Mouse (Mus musculus) brain, embryonic 14.5 days (tissue): ENCODE results near the gene Speer2. TPM values are rescaled to one million over a fixed set of nuclear protein-coding genes. Genes with fewer than 3 reads are reported as not detected.

Experiments used
- DNase-seq: peaks from one replicate; pipeline ENCODE4 v3.0.0-alpha.2; 2011; ENCODE audit warnings: low read depth
- CTCF ChIP-seq: fragments of 200-500 bp; IDR thresholded peaks from 2 replicates; pipeline ENCODE4 v1.5.1; 2012; ENCODE audit warnings: inconsistent platforms, mild to moderate bottlenecking, moderate library complexity, borderline replicate concordance; ENCODE audit not compliant: insufficient read depth, insufficient read length; ENCODE audit errors: extremely low read depth
- POLR2A ChIP-seq: fragments of 200-500 bp; IDR thresholded peaks from 2 replicates; pipeline ENCODE4 v1.6.1; 2012; ENCODE audit warnings: mild to moderate bottlenecking, inconsistent platforms, borderline replicate concordance; ENCODE audit not compliant: poor library complexity, insufficient read depth, insufficient read length, severe bottlenecking; ENCODE audit errors: extremely low read depth
- polyA plus RNA-seq: library from polyadenylated mRNA; depleted of rRNA; stranded (reverse); fragments of >200 nt; gene quantifications from 2 replicates; pipeline ENCODE4 v1.2.3, GENCODE M21; 2012; rRNA removed

The Speer2 gene
- not detected in 2 replicates for polyA plus RNA-seq

DNA sequence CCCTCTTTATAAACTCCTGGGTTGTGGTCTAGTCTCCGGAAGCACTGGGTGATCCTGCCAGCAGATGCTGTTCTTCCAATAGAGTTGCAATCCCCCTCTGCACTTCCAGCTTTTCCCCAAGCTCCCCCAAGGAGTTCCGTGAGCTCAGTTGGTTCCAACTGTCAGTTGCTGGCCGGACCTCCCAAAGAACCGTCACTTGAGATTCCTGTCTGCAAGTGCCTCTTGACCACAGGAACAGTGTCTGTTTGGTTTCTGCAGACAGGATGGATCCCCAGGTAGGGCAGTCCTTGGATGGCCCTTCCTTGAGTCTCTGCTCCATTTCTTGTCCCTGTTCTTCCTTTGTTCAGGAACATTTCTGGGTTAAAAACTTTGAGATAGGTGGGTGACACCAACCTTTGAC lies at the start of gene Speer2:
TSS of gene Speer2 (minus strand) at position 101 of the 400 bp plus-strand sequence.
- no peak for DNase-seq
- no peak for TF ChIP-seq CTCF
- TF ChIP-seq POLR2A: no peak

- DNase-seq: no peak
- no peak for TF ChIP-seq CTCF
- TF ChIP-seq POLR2A: no peak
These were observed 40.8 kb upstream of the Speer2 start for GRCm38 (mm10) chr16:69904303-69904702.

DNA sequence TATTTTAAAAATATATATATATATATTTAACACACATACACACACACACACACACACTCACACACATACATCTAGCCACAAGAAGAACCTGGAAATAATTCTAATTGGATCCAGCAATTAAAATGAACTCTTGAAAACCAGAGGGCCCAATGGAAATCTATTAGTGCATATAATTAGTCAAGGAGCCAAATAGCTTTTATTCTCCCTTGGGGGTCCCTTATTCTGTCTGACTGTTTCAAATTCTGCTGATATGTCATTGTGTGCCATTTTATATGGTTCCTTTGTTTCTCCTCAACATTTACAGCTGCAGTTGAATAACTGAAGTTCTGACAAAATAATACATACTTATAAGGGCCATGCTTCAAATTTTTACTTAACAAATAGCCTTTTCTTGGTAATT lies 17.2 kb upstream of the Speer2 start:
- TF ChIP-seq POLR2A: no peak
- no peak for TF ChIP-seq CTCF
- peak; percentile 36 for DNase-seq

DNA sequence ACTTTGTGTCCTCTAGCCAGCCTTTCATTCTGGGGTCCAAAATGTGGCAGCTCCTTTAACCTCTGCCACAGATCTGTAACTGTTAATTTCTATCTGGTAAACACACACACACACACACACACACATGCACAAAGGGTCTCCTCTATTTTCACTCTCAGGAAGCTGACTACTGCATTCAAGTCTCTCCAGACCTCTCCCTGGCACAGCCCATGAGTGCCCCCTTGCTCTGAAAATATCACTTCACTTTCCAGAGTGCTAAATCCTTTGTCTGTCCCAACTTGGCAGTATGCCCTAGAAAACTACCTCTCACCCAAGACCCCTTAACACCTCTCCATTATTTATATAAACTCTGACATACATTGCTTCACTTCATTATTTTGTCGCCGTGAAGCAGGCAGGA lies 26.9 kb downstream of the Speer2 start:
- peak; percentile 63 for DNase-seq
- TF ChIP-seq POLR2A (no peak), CTCF (peak; percentile 9; the same call in 1 of the 2 replicates)

GRCm38 (mm10) chr16:69813652-69814051 lies 49.9 kb downstream of the Speer2 start:
- TF ChIP-seq CTCF (no peak), POLR2A (no peak)
- DNase-seq: no peak
